Mouse (Mus musculus): ENCODE measurements around the gene Hectd4. TPM values are rescaled to one million over a fixed set of nuclear protein-coding genes. Genes with fewer than 3 reads are reported as not detected.
"Not testable (repeated sequence)": the region's sequence is repeated elsewhere in the genome, so short reads cannot be mapped to it uniquely, and the experiment has no call there.

The Hectd4 gene
- polyA plus RNA-seq, 1 experiment, result 79.8 TPM

DNA sequence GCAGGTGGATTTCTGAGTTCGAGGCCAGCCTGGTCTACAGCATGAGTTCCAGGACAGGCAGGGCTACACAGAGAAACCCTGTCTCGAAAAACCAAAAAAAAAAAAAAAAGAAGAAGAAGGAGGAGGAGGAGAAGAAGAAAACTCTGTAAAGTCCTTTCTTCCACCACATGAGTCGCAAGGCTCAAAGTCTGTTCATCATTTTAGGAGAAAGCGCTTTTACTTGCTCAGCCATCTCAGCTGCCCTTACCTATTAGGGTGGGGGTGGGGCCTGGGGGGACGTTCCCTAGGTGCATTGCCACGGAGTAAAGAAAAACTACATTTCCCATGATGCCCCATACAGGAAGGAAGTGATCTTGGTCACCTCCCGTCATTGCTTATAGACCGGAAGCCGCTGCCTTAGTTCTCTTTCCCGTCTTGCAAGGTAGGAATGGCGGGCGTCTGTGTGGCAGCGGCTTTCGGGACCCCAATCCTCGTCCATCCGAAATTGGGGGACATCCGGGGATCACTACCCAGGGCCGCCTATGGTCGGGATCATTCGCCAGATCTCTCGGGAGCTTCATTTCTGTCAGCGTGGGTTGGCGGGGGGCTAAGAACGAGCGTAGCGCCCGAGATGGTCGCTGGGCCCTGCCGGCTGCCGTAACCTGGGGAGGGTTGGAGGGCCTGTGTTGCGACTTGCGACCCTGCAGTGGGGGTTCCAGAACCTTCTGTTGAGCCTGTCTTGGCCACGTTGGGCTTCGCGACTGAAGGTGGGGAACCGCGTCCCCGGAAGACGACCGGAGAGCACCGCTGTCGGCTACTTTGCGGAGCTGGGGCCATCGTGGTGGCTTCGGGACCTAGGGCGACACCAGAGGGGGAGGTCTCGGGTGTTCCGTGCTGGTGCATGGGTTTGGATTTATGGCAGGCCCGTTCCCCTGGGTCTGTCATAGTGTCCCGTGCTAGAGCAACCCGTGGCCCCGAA lies 15.6 kb upstream of the Hectd4 start, which contains the start of gene Rpl6:
Gene Rpl6 (plus strand): TSS at position 350 of the 958 bp plus-strand sequence.
- H3K4me3 ChIP-seq (ENCODE audit: insufficient read depth, low read length), result peak within 1 kb of the TSS; percentile 75
- H3K4me1 ChIP-seq (ENCODE audit: control insufficient read depth, insufficient read depth, low read length), result peaks cover 2% of the 10 kb centered on the region; the same call in 1 of the 2 replicates
- H3K27ac ChIP-seq (ENCODE audit: insufficient read depth, low read length), result no peak within 1 kb of the TSS
- TF ChIP-seq CTCF (IDR thresholded peaks at IDR 0.05; ENCODE audit: extremely low read depth, insufficient read depth, low read length), result no peak
- peak; percentile 96 for TF ChIP-seq POLR2A (IDR thresholded peaks at IDR 0.05; ENCODE audit: extremely low read depth, insufficient read depth, low read length)

DNA sequence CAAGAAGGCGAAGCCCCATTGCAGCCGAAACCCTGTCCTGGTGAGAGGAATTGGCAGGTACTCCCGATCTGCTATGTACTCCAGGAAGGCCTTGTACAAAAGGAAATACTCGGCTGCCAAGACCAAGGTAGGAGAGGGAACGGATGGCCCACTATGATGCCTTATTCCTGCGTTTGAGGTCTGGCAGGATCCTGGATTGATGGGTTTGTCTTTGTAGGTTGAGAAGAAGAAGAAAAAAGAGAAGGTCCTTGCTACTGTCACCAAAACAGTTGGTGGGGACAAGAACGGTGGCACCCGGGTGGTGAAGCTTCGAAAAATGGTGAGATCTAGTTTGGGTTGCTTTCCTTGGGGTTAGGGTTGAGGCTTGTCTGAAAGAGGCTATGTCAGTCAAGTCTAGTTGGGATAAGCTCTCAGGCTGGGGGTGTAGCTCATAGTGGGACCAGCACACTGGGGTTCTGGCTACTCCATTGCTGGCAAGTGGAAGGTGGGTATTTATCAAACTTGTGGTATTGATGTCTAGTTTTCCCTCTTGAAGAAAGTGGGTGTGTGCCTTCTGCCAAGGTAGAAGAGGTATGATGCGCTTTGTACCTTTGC lies 14.4 kb upstream of the Hectd4 start:
- not testable (repeated sequence) for H3K27ac ChIP-seq (ENCODE audit: insufficient read depth, low read length); H3K4me1 ChIP-seq (ENCODE audit: control insufficient read depth, insufficient read depth, low read length)
- H3K4me3 ChIP-seq (ENCODE audit: insufficient read depth, low read length), result peak overlapping the region; percentile 75; the same call in 1 of the 2 replicates

DNA sequence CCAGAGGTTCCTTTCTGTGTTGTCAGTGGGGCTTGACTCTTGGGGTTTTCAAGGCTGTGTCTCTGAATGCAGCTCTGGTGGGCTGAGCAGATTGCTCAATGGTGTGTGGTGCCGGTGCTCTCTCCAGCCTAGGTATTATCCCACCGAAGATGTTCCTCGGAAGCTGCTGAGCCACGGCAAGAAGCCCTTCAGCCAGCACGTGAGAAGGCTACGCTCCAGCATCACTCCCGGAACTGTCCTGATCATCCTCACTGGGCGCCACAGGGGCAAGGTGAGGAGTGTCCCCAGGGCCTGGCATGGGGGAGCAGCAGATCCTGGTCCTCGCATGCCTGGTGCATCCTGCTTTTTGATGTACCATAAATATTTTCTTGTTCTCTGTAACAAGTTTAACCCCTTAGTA lies 13.5 kb upstream of the Hectd4 start:
- no peak overlapping the region for H3K4me3 ChIP-seq (ENCODE audit: insufficient read depth, low read length)
- TF ChIP-seq POLR2A (IDR thresholded peaks at IDR 0.05; ENCODE audit: extremely low read depth, insufficient read depth, low read length), result no peak
- TF ChIP-seq CTCF (IDR thresholded peaks at IDR 0.05; ENCODE audit: extremely low read depth, insufficient read depth, low read length), result no peak
- peaks cover 2% of the 10 kb centered on the region; the same call in 1 of the 2 replicates for H3K4me1 ChIP-seq (ENCODE audit: control insufficient read depth, insufficient read depth, low read length)
- H3K27ac ChIP-seq (ENCODE audit: insufficient read depth, low read length), result no peak overlapping the region

DNA sequence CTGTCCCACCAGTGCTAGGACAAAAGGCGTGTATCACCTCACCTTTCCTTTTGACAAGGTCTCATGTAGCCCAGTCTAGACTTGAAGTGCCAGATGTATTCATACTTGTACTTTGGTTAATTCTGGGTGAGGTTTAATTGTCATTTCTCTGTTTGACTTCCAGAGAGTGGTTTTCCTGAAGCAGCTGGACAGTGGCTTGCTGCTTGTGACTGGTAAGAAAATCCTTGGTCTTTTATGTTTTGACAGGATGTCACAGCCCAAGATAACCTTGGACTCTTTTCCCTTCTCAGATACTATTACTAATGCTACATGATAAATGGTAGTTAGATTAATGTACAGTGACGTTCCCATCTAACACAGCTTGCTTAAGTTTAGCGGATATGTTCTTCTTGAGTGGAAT lies 13.0 kb upstream of the Hectd4 start:
- TF ChIP-seq POLR2A (IDR thresholded peaks at IDR 0.05; ENCODE audit: extremely low read depth, insufficient read depth, low read length) (no peak), CTCF (IDR thresholded peaks at IDR 0.05; ENCODE audit: extremely low read depth, insufficient read depth, low read length) (no peak)
- Histone ChIP-seq H3K4me3 (ENCODE audit: insufficient read depth, low read length) (no peak overlapping the region), H3K27ac (ENCODE audit: insufficient read depth, low read length) (no peak overlapping the region), H3K4me1 (ENCODE audit: control insufficient read depth, insufficient read depth, low read length) (peaks cover 2% of the 10 kb centered on the region; the same call in 1 of the 2 replicates)

DNA sequence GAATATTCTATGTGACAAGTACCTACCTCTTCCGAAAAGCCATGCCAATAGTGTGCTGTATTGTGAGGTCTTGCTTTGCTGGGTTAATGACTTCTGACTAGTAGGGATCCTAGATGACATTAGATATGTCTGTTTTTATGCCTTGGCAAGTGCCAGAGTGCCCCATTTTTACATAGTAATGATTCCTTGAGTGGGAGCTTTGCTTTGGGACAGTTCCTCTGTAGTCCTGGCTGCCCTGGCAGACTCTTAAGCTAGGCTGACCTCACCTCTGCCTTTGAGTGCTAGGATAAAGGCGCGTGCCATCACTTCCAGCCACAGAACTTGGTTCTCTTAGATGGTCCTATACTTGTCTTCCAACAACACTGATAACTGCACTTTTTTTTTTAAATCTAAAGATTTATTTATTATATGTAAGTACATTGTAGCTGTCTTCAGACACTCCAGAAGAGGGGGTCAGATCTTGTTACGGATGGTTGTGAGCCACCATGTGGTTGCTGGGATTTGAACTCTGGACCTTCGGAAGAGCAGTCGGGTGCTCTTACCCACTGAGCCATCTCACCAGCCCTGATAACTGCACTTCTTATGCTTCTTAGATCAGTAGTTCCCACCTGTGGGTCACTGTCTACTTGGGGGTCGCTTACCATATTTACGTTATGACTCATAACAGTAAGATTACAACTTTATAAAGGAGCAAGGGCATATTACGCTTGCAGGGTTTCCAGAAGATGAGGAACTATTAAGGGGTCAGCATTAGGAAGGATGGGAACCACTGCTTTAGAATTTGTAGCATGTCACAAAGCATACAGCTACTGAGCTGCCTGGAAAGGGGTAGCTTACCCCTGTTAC lies 10.0 kb upstream of the Hectd4 start:
- Histone ChIP-seq H3K4me3 (ENCODE audit: insufficient read depth, low read length) (no peak overlapping the region), H3K27ac (ENCODE audit: insufficient read depth, low read length) (no peak overlapping the region), H3K4me1 (ENCODE audit: control insufficient read depth, insufficient read depth, low read length) (peaks cover 2% of the 10 kb centered on the region; the same call in 1 of the 2 replicates)
- TF ChIP-seq CTCF (IDR thresholded peaks at IDR 0.05; ENCODE audit: extremely low read depth, insufficient read depth, low read length) (no peak), POLR2A (IDR thresholded peaks at IDR 0.05; ENCODE audit: extremely low read depth, insufficient read depth, low read length) (no peak)

DNA sequence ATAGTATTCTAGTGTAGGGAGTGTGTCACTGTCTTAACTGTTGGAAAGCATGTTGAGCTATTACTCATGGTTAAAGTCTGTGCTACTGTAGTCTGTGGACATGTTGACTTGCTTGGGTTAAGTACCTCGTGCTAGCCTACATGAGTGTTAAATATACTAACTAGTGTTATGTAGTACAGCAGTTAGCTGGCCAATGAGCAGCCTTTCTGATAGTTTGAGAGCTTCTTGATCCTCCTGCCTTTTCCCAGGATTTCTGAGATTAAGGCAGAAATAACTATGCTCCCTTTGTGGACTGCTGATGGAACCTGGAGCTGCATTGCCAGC lies 9.5 kb upstream of the Hectd4 start:
- Histone ChIP-seq H3K4me1 (ENCODE audit: control insufficient read depth, insufficient read depth, low read length) (peaks cover 2% of the 10 kb centered on the region; the same call in 1 of the 2 replicates), H3K4me3 (ENCODE audit: insufficient read depth, low read length) (no peak overlapping the region), H3K27ac (ENCODE audit: insufficient read depth, low read length) (no peak overlapping the region)
- TF ChIP-seq CTCF (IDR thresholded peaks at IDR 0.05; ENCODE audit: extremely low read depth, insufficient read depth, low read length) (no peak), POLR2A (IDR thresholded peaks at IDR 0.05; ENCODE audit: extremely low read depth, insufficient read depth, low read length) (no peak)

DNA sequence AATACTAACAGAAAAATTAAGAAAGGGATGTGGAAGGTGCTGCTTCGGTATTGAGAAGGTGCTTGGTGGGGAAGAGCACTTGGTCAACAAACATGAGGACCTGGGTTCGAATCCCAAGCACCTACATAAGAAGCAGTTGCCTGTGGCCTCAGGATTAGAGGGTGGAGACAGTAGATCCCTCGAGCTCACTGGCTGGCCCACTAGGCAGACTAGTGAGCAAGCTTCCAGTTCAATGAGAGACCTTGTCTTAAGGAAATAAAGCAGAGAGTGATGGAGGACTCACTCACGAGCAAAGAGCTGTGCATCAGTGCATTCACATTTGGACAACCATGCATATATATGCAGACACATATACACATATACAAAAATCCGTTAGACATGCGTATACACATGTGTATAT lies 7.9 kb upstream of the Hectd4 start:
- TF ChIP-seq POLR2A (IDR thresholded peaks at IDR 0.05; ENCODE audit: extremely low read depth, insufficient read depth, low read length) (no peak), CTCF (IDR thresholded peaks at IDR 0.05; ENCODE audit: extremely low read depth, insufficient read depth, low read length) (no peak)
- H3K4me1 ChIP-seq (ENCODE audit: control insufficient read depth, insufficient read depth, low read length), result no peaks in the 10 kb centered on the region
- H3K4me3 ChIP-seq (ENCODE audit: insufficient read depth, low read length), result no peak overlapping the region
- no peak overlapping the region for H3K27ac ChIP-seq (ENCODE audit: insufficient read depth, low read length)

DNA sequence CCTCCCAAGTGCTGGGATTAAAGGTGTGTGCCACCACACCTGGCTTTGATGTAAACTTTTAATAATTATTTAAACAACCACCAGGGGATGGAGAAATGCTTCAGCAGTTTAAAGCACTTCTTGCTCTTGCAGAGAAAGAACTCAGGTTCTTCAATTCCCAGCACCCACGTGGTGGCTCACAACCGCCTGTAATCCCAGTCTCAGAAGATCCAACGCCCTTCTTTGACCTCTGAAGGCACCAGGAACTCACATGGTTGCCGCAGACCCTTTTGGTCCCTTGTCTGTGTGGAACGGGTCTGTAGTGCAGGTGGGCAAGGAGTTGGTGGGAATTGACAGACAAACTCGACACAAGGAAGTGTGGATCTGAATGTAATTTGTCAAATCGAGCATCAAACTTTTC lies 5.3 kb upstream of the Hectd4 start:
- Histone ChIP-seq H3K4me3 (ENCODE audit: insufficient read depth, low read length) (no peak overlapping the region), H3K27ac (ENCODE audit: insufficient read depth, low read length) (no peak overlapping the region), H3K4me1 (ENCODE audit: control insufficient read depth, insufficient read depth, low read length) (no peaks in the 10 kb centered on the region)
- no peak for TF ChIP-seq CTCF (IDR thresholded peaks at IDR 0.05; ENCODE audit: extremely low read depth, insufficient read depth, low read length)
- no peak for TF ChIP-seq POLR2A (IDR thresholded peaks at IDR 0.05; ENCODE audit: extremely low read depth, insufficient read depth, low read length)

DNA sequence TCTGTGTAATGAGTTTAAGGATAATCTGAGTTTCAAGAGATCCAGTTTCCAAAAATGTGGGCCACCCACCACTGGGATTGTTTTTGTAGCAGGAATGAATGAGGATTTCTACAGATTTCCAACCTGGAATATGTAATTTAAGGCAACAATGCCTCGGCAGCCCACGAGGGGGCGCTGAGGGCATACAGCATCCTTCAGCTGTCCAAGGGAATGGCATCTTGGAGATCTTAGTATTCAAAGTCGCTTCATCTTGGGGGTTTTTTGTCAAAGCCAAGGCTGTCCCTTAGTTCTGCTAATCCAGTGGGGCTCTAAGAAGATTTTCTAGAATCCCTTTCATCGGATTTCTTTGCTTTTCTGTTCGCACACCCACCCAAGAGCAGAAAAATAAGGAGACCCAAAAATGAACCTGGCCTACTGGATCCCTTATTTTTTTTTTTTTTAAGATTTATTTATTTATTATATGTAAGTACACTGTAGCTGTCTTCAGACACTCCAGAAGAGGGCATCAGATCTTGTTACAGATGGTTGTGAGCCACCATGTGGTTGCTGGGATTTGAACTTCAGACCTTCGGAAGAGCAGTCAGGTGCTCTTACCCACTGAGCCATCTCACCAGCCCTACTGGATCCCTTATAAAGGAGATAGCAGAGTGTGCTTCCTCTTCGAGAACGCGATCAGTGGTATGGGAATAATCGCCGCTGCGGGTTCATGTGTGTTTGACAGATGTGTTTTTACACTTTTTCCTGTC lies 4.5 kb upstream of the Hectd4 start:
- Histone ChIP-seq H3K4me1 (ENCODE audit: control insufficient read depth, insufficient read depth, low read length) (no peaks in the 10 kb centered on the region; the same call in 1 of the 2 replicates), H3K4me3 (ENCODE audit: insufficient read depth, low read length) (no peak overlapping the region), H3K27ac (ENCODE audit: insufficient read depth, low read length) (no peak overlapping the region)
- no peak for TF ChIP-seq POLR2A (IDR thresholded peaks at IDR 0.05; ENCODE audit: extremely low read depth, insufficient read depth, low read length)
- peak; percentile 96 for TF ChIP-seq CTCF (IDR thresholded peaks at IDR 0.05; ENCODE audit: extremely low read depth, insufficient read depth, low read length)
